Mouse (Mus musculus): Measurements from ENCODE around the gene Hba-a1. TPM values are rescaled to one million over a fixed set of nuclear protein-coding genes. Genes with fewer than 3 reads are reported as not detected.

Gene Hba-a1
- total RNA-seq, 2 experiments from 2014 or later = 3,856 to 4,787 TPM

Other genes starting within 250 kb of the Hba-a1 start
- gene Il9r, start 83.2 kb upstream of the Hba-a1 start, total RNA-seq (2021) = under 1 TPM; 0.30 to 0.82 TPM
- 10 to 100 TPM; 23.9 to 26.5 TPM for gene Snrnp25, start 78.1 kb upstream of the Hba-a1 start, total RNA-seq (2021)
- 10 to 100 TPM; 25.0 to 29.1 TPM for gene Rhbdf1, start 61.2 kb upstream of the Hba-a1 start, total RNA-seq (2021)
- 10 to 100 TPM; 21.0 to 22.3 TPM for gene Mpg, start 57.0 kb upstream of the Hba-a1 start, total RNA-seq (2021)
- gene Nprl3, start 15.8 kb upstream of the Hba-a1 start, total RNA-seq (2021) = 10 to 100 TPM; 36.9 to 50.1 TPM
- gene Hba-x, start 7.1 kb upstream of the Hba-a1 start, total RNA-seq (2021) = not detected
- 1 to 10 TPM in 1 of 2 experiments, under 1 TPM in 1; 0.87 to 2.2 TPM for gene Hbq1b, start 3.5 kb downstream of the Hba-a1 start, total RNA-seq (2021)
- gene Hba-a2, start 13.0 kb downstream of the Hba-a1 start, total RNA-seq (2021) = 1,000 to 10,000 TPM; 3,094 to 3,969 TPM
- not detected for gene Hbq1a, start 16.6 kb downstream of the Hba-a1 start, total RNA-seq (2021)
- 10 to 100 TPM; 14.9 to 17.2 TPM for gene Sh3pxd2b, start 64.3 kb downstream of the Hba-a1 start, total RNA-seq (2021)
- 10 to 100 TPM; 19.0 to 21.0 TPM for gene Ubtd2, start 171.9 kb downstream of the Hba-a1 start, total RNA-seq (2021)
- 1 to 10 TPM in 1 of 2 experiments, under 1 TPM in 1; 0.93 to 1.2 TPM for gene Efcab9, start 248.6 kb downstream of the Hba-a1 start, total RNA-seq (2021)
- gene Stk10, start 249.8 kb downstream of the Hba-a1 start, total RNA-seq (2021) = 10 to 100 TPM; 11.9 to 15.1 TPM

Data from adrenal gland, postnatal 10 days (tissue).